ENCODE assay signal across 8 mouse cellular contexts in genomic region chrX:101942461-101942896, GRCm38 (mm10).
A peak's percentile ranks its signal among the peaks of the same experiment; 100 is the strongest.
DNase-seq lines count a peak whose midpoint lies in the region; ATAC-seq lines count a peak whose summit lies in the region.

No protein-coding gene starts in this region.

- H3K9me3 ChIP-seq in liver, embryonic 12.5 days (replicated peaks) = no peaks in the 10 kb centered on the region
- H3K9me3 ChIP-seq in intestine, embryonic 14.5 days (ENCODE audit: control insufficient read depth, low read length) = no peaks in the 10 kb centered on the region
- H3K9me3 ChIP-seq in midbrain, embryonic 10.5 days (replicated peaks) = no peaks in the 10 kb centered on the region
- H3K9me3 ChIP-seq in stomach, embryonic 14.5 days (ENCODE audit: control insufficient read depth, low read depth, low read length) = no peaks in the 10 kb centered on the region

- no peak overlapping the region for H3K4me3 ChIP-seq in liver, embryonic 12.5 days
- no peak overlapping the region for H3K4me3 ChIP-seq in intestine, embryonic 14.5 days (ENCODE audit: low read depth, low read length)
- no peak overlapping the region for H3K4me3 ChIP-seq in midbrain, embryonic 10.5 days
- H3K4me3 ChIP-seq in stomach, embryonic 14.5 days (ENCODE audit: low read depth, low read length) = no peak overlapping the region

- no peaks in the 10 kb centered on the region for H3K4me1 ChIP-seq in liver, embryonic 12.5 days
- H3K4me1 ChIP-seq in intestine, embryonic 14.5 days (replicated peaks; ENCODE audit: control insufficient read depth, insufficient read depth, low read length) = no peaks in the 10 kb centered on the region
- H3K4me1 ChIP-seq in midbrain, embryonic 10.5 days = peaks cover 4% of the 10 kb centered on the region; the same call in 1 of the 2 replicates
- H3K4me1 ChIP-seq in stomach, embryonic 14.5 days (ENCODE audit: control insufficient read depth, insufficient read depth, low read length) = 0 out of 2 replicates have a peak, but pooled peaks cover 2% of the 10 kb centered on the region

- peaks cover 61% of the 10 kb centered on the region for H3K27me3 ChIP-seq in liver, embryonic 12.5 days (replicated peaks)
- 0 out of 2 replicates have a peak, but pooled peaks cover 14% of the 10 kb centered on the region for H3K27me3 ChIP-seq in intestine, embryonic 14.5 days (replicated peaks; ENCODE audit: control insufficient read depth, insufficient read depth, low read length)
- peaks cover 96% of the 10 kb centered on the region for H3K27me3 ChIP-seq in midbrain, embryonic 10.5 days (ENCODE audit: low read depth, poor library complexity, severe bottlenecking)
- no peaks in the 10 kb centered on the region for H3K27me3 ChIP-seq in stomach, embryonic 14.5 days (ENCODE audit: control insufficient read depth, insufficient read depth, low read length)

- no peak for ATAC-seq in liver, embryonic 12.5 days
- ATAC-seq in intestine, embryonic 14.5 days (replicated peaks; ENCODE audit: low FRiP score, low TSS enrichment, low read depth) = peak; percentile 89
- peak; percentile 92; the same call in 1 of the 2 replicates for ATAC-seq in stomach, embryonic 14.5 days (ENCODE audit: insufficient number of reproducible peaks, insufficient read depth, low FRiP score, low read depth)

- no peak overlapping the region for H3K9ac ChIP-seq in liver, embryonic 12.5 days
- no peak overlapping the region for H3K9ac ChIP-seq in intestine, embryonic 14.5 days (ENCODE audit: low read length)
- no peak overlapping the region for H3K9ac ChIP-seq in stomach, embryonic 14.5 days (replicated peaks; ENCODE audit: low read depth, low read length)

- 10% methylated on average over 6 of the region's 6 CpGs for WGBS in liver, embryonic 12.5 days (ENCODE audit: insufficient replicate concordance)
- 5% methylated on average over 6 of the region's 6 CpGs for WGBS in intestine, embryonic 14.5 days
- 21% methylated on average over 6 of the region's 6 CpGs for WGBS in midbrain, embryonic 10.5 days
- WGBS in stomach, embryonic 14.5 days = 15% methylated on average over 6 of the region's 6 CpGs

- H3K36me3 ChIP-seq in liver, embryonic 12.5 days = no peaks in the 10 kb centered on the region
- no peaks in the 10 kb centered on the region for H3K36me3 ChIP-seq in intestine, embryonic 14.5 days (ENCODE audit: control insufficient read depth, insufficient read depth, low read length)
- no peaks in the 10 kb centered on the region for H3K36me3 ChIP-seq in midbrain, embryonic 10.5 days
- H3K36me3 ChIP-seq in stomach, embryonic 14.5 days (ENCODE audit: control insufficient read depth, insufficient read depth, low read length) = no peaks in the 10 kb centered on the region

- DNase-seq in liver = peak; percentile 54
- peak; percentile 54 for DNase-seq in embryo, embryonic 11.5 days (ENCODE audit: low read depth, low spot score)
- DNase-seq in gastrocnemius, postnatal 4 days (ENCODE audit: low spot score in 2 of 2) = peak; percentile 33 to 58
- peak; percentile 77 for DNase-seq in intestine, embryonic 14.5 days (ENCODE audit: low spot score)
- peak; percentile 48 to 71 for DNase-seq in left cerebral cortex, adult 9 months (ENCODE audit: low spot score in 2 of 2)
- peak; percentile 45 for DNase-seq in midbrain, embryonic 10.5 days (ENCODE audit: low spot score)

- H3K27ac ChIP-seq in liver, embryonic 12.5 days = no peak overlapping the region
- no peak overlapping the region for H3K27ac ChIP-seq in intestine, embryonic 14.5 days (ENCODE audit: low read depth)
- H3K27ac ChIP-seq in midbrain, embryonic 10.5 days (replicated peaks) = no peak overlapping the region
- no peak overlapping the region for H3K27ac ChIP-seq in stomach, embryonic 14.5 days (ENCODE audit: low read length)

- H3K4me2 ChIP-seq in liver, embryonic 12.5 days = no peak overlapping the region
- no peak overlapping the region for H3K4me2 ChIP-seq in intestine, embryonic 14.5 days (ENCODE audit: low read length)
- H3K4me2 ChIP-seq in stomach, embryonic 14.5 days (replicated peaks; ENCODE audit: low read depth, low read length) = no peak overlapping the region
